Mouse (Mus musculus): ENCODE data around the gene Slc9a1.

GRCm38 (mm10) chr4:133406313-133407056, 37.0 kb downstream of the Slc9a1 start:
- no peak for TF ChIP-seq CTCF (IDR thresholded peaks at IDR 0.05; ENCODE audit: borderline replicate concordance, insufficient read depth, low read depth, low read length)
- TF ChIP-seq POLR2A (IDR thresholded peaks at IDR 0.05; ENCODE audit: borderline replicate concordance, insufficient read depth, low read length), result no peak
